Mouse (Mus musculus) forebrain, embryonic 14.5 days (tissue): Measurements from ENCODE around the gene Dctpp1. TPM values are rescaled to one million over a fixed set of nuclear protein-coding genes. Genes with fewer than 3 reads are reported as not detected.
A peak's percentile ranks its signal among the peaks of the same experiment; 100 is the strongest.

Experiments used
- ATAC-seq: fragments of 200-750 bp; cut with Nextera tagmentation; 2 replicates; pipeline ENCODE4 v1.8.0; 2017; ENCODE audit warnings: mild to moderate bottlenecking, moderate library complexity
- DNase-seq: peaks from one replicate; pipeline ENCODE4 v3.0.0-alpha.2; 2015; ENCODE audit warnings: low spot score
- H3K27ac ChIP-seq: fragments of 300-500 bp; sonication (generic); 2 replicates; pipeline ENCODE4 v1.5.1; 2014; ENCODE audit warnings: low read depth, mild to moderate bottlenecking, control low read depth, low read length, moderate library complexity
- H3K27me3 ChIP-seq: fragments of 300-500 bp; sonication (generic); replicated peaks from 2 replicates; pipeline ENCODE4 v1.6.1; 2014; ENCODE audit warnings: low read length, control low read depth, mixed read lengths; ENCODE audit not compliant: control insufficient read depth, insufficient read depth
- H3K36me3 ChIP-seq: fragments of 300-500 bp; sonication (generic); 2 replicates; pipeline ENCODE4 v1.6.1; 2014; ENCODE audit warnings: low read length, control low read depth; ENCODE audit not compliant: control insufficient read depth, insufficient read depth
- H3K4me1 ChIP-seq: fragments of 300-500 bp; sonication (generic); 2 replicates; pipeline ENCODE4 v1.6.1; 2014; ENCODE audit warnings: antibody characterized with exemption, low read length, control low read depth; ENCODE audit not compliant: control insufficient read depth, insufficient read depth
- H3K4me2 ChIP-seq: fragments of 300-500 bp; sonication (generic); 2 replicates; pipeline ENCODE4 v1.6.1; 2014; ENCODE audit warnings: mild to moderate bottlenecking, control low read depth, low read length
- H3K4me3 ChIP-seq: fragments of 300-500 bp; sonication (generic); 2 replicates; pipeline ENCODE4 v1.5.1; 2014; ENCODE audit warnings: low read depth, low read length, control low read depth
- H3K9ac ChIP-seq: fragments of 300-500 bp; sonication (generic); 2 replicates; pipeline ENCODE4 v1.6.1; 2014; ENCODE audit warnings: mild to moderate bottlenecking, low read length, control low read depth, moderate library complexity
- H3K9me3 ChIP-seq: fragments of 300-500 bp; sonication (generic); replicated peaks from 2 replicates; pipeline ENCODE4 v1.6.1; 2016; ENCODE audit warnings: low read length, control low read depth, mixed read lengths; ENCODE audit not compliant: control insufficient read depth
- WGBS: fragments of 180-500 bp; shearing (Covaris S2); extraction: QIAGEN DNeasy Blood & Tissue Kit; methylation state at CpG from one replicate; pipeline ENCODE4 v1.1.7; 2014; 5-methylcytosine and 5-hydroxymethylcytosine counted together
- polyA plus RNA-seq: library from polyadenylated mRNA; unstranded; fragments of >200 nt; fragmentation: Nextera tagmentation; extraction: Ambion mirVana; gene quantifications from 2 replicates; pipeline ENCODE4 v1.2.1, GENCODE M21; 2014

Gene Dctpp1
- polyA plus RNA-seq, 1 experiment from 2014 or later: 219 TPM

- Histone ChIP-seq H3K4me2 (no peak overlapping the region), H3K9ac (no peak overlapping the region), H3K4me1 (0 out of 2 replicates have a peak, but pooled peaks cover 3% of the 10 kb centered on the region), H3K4me3 (no peak overlapping the region), H3K36me3 (no peaks in the 10 kb centered on the region), H3K9me3 (no peaks in the 10 kb centered on the region), H3K27ac (no peak overlapping the region), H3K27me3 (0 out of 2 replicates have a peak, but pooled peaks cover 6% of the 10 kb centered on the region)
- WGBS: 92% methylated on average over 6 of the region's 6 CpGs
- DNase-seq: no peak
- ATAC-seq: no peak
Measured at GRCm38 (mm10) chr7:127217475-127217874, 43.0 kb downstream of the Dctpp1 start.

GRCm38 (mm10) chr7:127216307-127216706 lies 44.2 kb downstream of the Dctpp1 start:
- Histone ChIP-seq H3K27ac (no peak overlapping the region), H3K27me3 (0 out of 2 replicates have a peak, but pooled peaks cover 6% of the 10 kb centered on the region), H3K4me3 (no peak overlapping the region), H3K9ac (no peak overlapping the region), H3K4me2 (no peak overlapping the region), H3K9me3 (no peaks in the 10 kb centered on the region), H3K4me1 (0 out of 2 replicates have a peak, but pooled peaks cover 3% of the 10 kb centered on the region), H3K36me3 (no peaks in the 10 kb centered on the region)
- 94% methylated on average over 3 of the region's 5 CpGs for whole genome bisulfite sequencing
- no peak for ATAC-seq
- DNase-seq: no peak

DNA sequence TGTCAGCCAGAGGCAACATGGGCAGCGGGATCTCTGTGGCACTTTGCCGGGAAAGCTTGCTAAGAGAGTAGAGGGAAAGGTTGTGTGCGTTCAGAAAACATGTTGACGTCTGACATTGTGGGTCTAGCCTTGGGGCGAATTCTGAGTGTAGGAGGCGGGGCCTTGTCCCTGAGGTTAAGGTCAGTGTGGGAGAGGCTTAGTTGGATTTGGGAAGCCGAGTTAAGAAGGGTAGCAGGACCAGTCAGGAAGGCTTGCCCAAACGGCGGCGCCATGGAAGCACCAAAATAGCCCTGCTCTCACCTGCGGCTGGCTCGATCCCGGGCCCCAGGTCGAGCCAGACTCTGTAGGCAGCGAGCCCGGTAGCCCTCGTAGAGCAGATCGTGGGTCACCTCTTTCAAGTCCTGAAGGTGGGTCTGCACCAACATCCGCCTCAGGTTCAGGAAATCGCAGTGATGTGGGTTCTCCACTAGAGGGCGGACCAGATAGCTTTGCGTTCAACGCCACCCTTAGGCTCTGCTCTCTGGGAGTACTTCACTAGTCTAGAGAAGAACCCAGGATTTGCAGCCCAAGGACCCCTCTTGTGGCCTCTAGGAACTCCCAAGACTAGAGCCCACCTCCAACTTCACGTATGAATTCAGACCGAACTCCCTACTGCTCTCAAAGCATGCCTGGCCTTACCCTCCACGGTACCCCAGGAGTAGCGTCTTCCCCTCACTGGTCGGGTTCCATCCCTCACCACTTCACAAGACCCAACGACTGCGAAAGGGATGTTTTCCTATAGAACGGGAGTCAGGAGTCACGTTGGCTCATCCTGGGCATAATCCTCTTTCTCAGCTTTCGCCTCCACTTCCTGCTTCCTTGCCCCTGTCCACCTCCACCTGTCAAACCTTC lies 45.3 kb downstream of the Dctpp1 start:
- Histone ChIP-seq H3K36me3 (no peaks in the 10 kb centered on the region), H3K9ac (no peak overlapping the region), H3K4me3 (peak overlapping the region; percentile 9; the same call in 1 of the 2 replicates), H3K27ac (no peak overlapping the region), H3K4me2 (peak overlapping the region; percentile 34; the same call in 1 of the 2 replicates), H3K4me1 (0 out of 2 replicates have a peak, but pooled peaks cover 3% of the 10 kb centered on the region), H3K9me3 (no peaks in the 10 kb centered on the region), H3K27me3 (0 out of 2 replicates have a peak, but pooled peaks cover 6% of the 10 kb centered on the region)
- DNase-seq (peak; percentile 79), ATAC-seq (peak; percentile 57)
- WGBS: 30% methylated on average over 33 of the region's 33 CpGs

- Histone ChIP-seq H3K27me3 (0 out of 2 replicates have a peak, but pooled peaks cover 6% of the 10 kb centered on the region), H3K36me3 (no peaks in the 10 kb centered on the region), H3K4me1 (0 out of 2 replicates have a peak, but pooled peaks cover 3% of the 10 kb centered on the region), H3K4me2 (no peak overlapping the region), H3K27ac (no peak overlapping the region), H3K4me3 (no peak overlapping the region), H3K9me3 (no peaks in the 10 kb centered on the region), H3K9ac (no peak overlapping the region)
- ATAC-seq (no peak), DNase-seq (no peak)
- 39% methylated on average over 21 of the region's 21 CpGs for WGBS
Measured at GRCm38 (mm10) chr7:127214521-127214920, 46.0 kb downstream of the Dctpp1 start.

GRCm38 (mm10) chr7:127213930-127214329 lies 46.6 kb downstream of the Dctpp1 start:
- ATAC-seq (no peak), DNase-seq (no peak)
- 0 out of 2 replicates have a peak, but pooled peaks cover 3% of the 10 kb centered on the region for H3K4me1 ChIP-seq
- H3K36me3 ChIP-seq: no peaks in the 10 kb centered on the region
- H3K4me2 ChIP-seq: no peak overlapping the region
- no peaks in the 10 kb centered on the region for H3K9me3 ChIP-seq
- H3K9ac ChIP-seq: no peak overlapping the region
- 0 out of 2 replicates have a peak, but pooled peaks cover 6% of the 10 kb centered on the region for H3K27me3 ChIP-seq
- H3K4me3 ChIP-seq: no peak overlapping the region
- no peak overlapping the region for H3K27ac ChIP-seq
- 65% methylated on average over 12 of the region's 12 CpGs for WGBS

- H3K27ac ChIP-seq: no peak overlapping the region
- no peaks in the 10 kb centered on the region for H3K36me3 ChIP-seq
- no peaks in the 10 kb centered on the region for H3K9me3 ChIP-seq
- ATAC-seq (no peak), DNase-seq (peak; percentile 42)
- H3K4me1 ChIP-seq: 0 out of 2 replicates have a peak, but pooled peaks cover 3% of the 10 kb centered on the region
- no peak overlapping the region for H3K4me3 ChIP-seq
- 40% methylated on average over 7 of the region's 7 CpGs for WGBS
- no peak overlapping the region for H3K4me2 ChIP-seq
- 0 out of 2 replicates have a peak, but pooled peaks cover 6% of the 10 kb centered on the region for H3K27me3 ChIP-seq
- no peak overlapping the region for H3K9ac ChIP-seq
Measured at GRCm38 (mm10) chr7:127213485-127213884, 47.0 kb downstream of the Dctpp1 start.

GRCm38 (mm10) chr7:127212432-127213250 lies 47.9 kb downstream of the Dctpp1 start:
- Histone ChIP-seq H3K9ac (no peak overlapping the region), H3K4me1 (0 out of 2 replicates have a peak, but pooled peaks cover 3% of the 10 kb centered on the region), H3K9me3 (no peaks in the 10 kb centered on the region), H3K4me3 (no peak overlapping the region), H3K36me3 (no peaks in the 10 kb centered on the region), H3K27ac (no peak overlapping the region), H3K4me2 (no peak overlapping the region), H3K27me3 (0 out of 2 replicates have a peak, but pooled peaks cover 6% of the 10 kb centered on the region)
- 91% methylated on average over 12 of the region's 12 CpGs for WGBS
- ATAC-seq (no peak), DNase-seq (no peak)

DNA sequence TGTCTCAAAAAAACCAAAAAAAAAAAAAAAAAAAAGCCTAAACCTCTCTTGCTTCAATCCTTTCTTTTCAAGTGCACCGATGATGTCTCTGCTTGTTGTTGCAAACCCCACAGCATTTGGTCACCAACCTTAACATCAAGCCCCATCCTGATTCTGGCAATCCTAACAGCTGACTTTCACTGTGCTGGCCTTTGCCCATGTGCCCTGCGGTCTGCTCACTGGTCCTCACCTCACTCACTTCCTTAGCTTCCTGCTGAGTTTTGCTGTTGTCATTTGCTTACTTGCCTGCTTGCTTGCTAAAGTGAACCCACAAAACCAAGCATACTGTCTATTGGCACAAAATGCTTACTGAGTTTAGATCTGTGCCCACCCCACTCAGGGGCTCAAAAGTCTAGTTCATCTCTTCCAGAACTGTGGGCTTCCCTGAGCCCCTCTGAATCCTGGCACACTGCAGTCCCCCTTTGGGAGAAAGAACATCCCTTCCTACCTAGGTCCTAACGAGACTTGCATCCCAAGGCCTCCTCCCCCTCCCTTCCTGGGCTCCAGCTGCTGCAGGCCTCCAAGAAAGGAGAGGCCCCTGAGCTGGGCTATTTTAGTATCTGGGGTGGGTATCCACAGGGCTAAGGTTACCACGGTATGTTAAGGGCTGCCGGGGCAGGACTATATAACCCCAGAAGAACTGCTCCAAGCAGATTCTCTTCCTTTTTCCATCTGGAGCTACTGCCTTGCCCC lies 49.3 kb downstream of the Dctpp1 start:
- no peak overlapping the region for H3K27ac ChIP-seq
- 88% methylated on average over 5 of the region's 5 CpGs for WGBS
- no peak overlapping the region for H3K4me3 ChIP-seq
- H3K9ac ChIP-seq: no peak overlapping the region
- H3K4me1 ChIP-seq: peaks cover 13% of the 10 kb centered on the region
- no peaks in the 10 kb centered on the region for H3K9me3 ChIP-seq
- DNase-seq (no peak), ATAC-seq (no peak)
- H3K36me3 ChIP-seq: no peaks in the 10 kb centered on the region
- H3K4me2 ChIP-seq: no peak overlapping the region
- 0 out of 2 replicates have a peak, but pooled peaks cover 6% of the 10 kb centered on the region for H3K27me3 ChIP-seq
